Mouse (Mus musculus): ENCODE results near the gene Mri1. TPM values are rescaled to one million over a fixed set of nuclear protein-coding genes. Genes with fewer than 3 reads are reported as not detected.

The Mri1 gene
- total RNA-seq, 1 experiment from 2014 or later: 7.0 TPM

GRCm38 (mm10) chr8:84207811-84208210 lies 49.3 kb downstream of the Mri1 start:
- peak; percentile 29 for ATAC-seq (replicated peaks; ENCODE audit: insufficient number of reproducible peaks, low FRiP score, low TSS enrichment, poor library complexity, severe bottlenecking)

GRCm38 (mm10) chr8:84206666-84207065 lies 50.5 kb downstream of the Mri1 start:
- ATAC-seq (replicated peaks; ENCODE audit: insufficient number of reproducible peaks, low FRiP score, low TSS enrichment, poor library complexity, severe bottlenecking): no peak

- no peak for ATAC-seq (replicated peaks; ENCODE audit: insufficient number of reproducible peaks, low FRiP score, low TSS enrichment, poor library complexity, severe bottlenecking)
Observed at GRCm38 (mm10) chr8:84205073-84205472, 52.1 kb downstream of the Mri1 start.

- ATAC-seq (replicated peaks; ENCODE audit: insufficient number of reproducible peaks, low FRiP score, low TSS enrichment, poor library complexity, severe bottlenecking): peak; percentile 37
Observed at GRCm38 (mm10) chr8:84203975-84204772, 53.0 kb downstream of the Mri1 start.

- peak; percentile 20 for ATAC-seq (replicated peaks; ENCODE audit: insufficient number of reproducible peaks, low FRiP score, low TSS enrichment, poor library complexity, severe bottlenecking)
Observed at GRCm38 (mm10) chr8:84202938-84203917, 53.9 kb downstream of the Mri1 start.

GRCm38 (mm10) chr8:84202466-84202865 lies 54.7 kb downstream of the Mri1 start:
- ATAC-seq (replicated peaks; ENCODE audit: insufficient number of reproducible peaks, low FRiP score, low TSS enrichment, poor library complexity, severe bottlenecking): peak; percentile 30

GRCm38 (mm10) chr8:84201545-84202245 lies 55.4 kb downstream of the Mri1 start:
- no peak for ATAC-seq (replicated peaks; ENCODE audit: insufficient number of reproducible peaks, low FRiP score, low TSS enrichment, poor library complexity, severe bottlenecking)

GRCm38 (mm10) chr8:84200652-84201544 lies 56.2 kb downstream of the Mri1 start:
- no peak for ATAC-seq (replicated peaks; ENCODE audit: insufficient number of reproducible peaks, low FRiP score, low TSS enrichment, poor library complexity, severe bottlenecking)

- no peak for ATAC-seq (replicated peaks; ENCODE audit: insufficient number of reproducible peaks, low FRiP score, low TSS enrichment, poor library complexity, severe bottlenecking)
Observed at GRCm38 (mm10) chr8:84200126-84200555, 57.0 kb downstream of the Mri1 start.

Other genes with a start within 250 kb of the Mri1 start
- gene 2210011C24Rik, start 245.2 kb downstream of the Mri1 start, total RNA-seq (2017): not detected in 3 replicates
- 0.19 to 0.95 TPM in 2 of 3 replicates, not detected in the other for gene Palm3, start 235.9 kb downstream of the Mri1 start, total RNA-seq (2017)
- gene Il27ra, start 214.7 kb downstream of the Mri1 start, total RNA-seq (2017): 7.4 to 27.0 TPM (median 8.4 TPM) in 3 replicates
- gene Rln3, start 212.3 kb downstream of the Mri1 start, total RNA-seq (2017): not detected in 3 replicates
- 2.4 to 3.7 TPM (median 2.6 TPM) in 3 replicates for gene Gm10643, start 192.2 kb downstream of the Mri1 start, total RNA-seq (2017)
- 8.4 to 15.4 TPM (median 10.1 TPM) in 3 replicates for gene Rfx1, start 190.5 kb downstream of the Mri1 start, total RNA-seq (2017)
- gene Dcaf15, start 152.6 kb downstream of the Mri1 start, total RNA-seq (2017): 19.0 to 27.3 TPM (median 24.0 TPM) in 3 replicates
- 0.11 to 0.87 TPM (median 0.57 TPM) in 3 replicates for gene Podnl1, start 131.3 kb downstream of the Mri1 start, total RNA-seq (2017)
- gene Cc2d1a, start 109.4 kb downstream of the Mri1 start, total RNA-seq (2017): 8.7 to 18.5 TPM (median 16.1 TPM) in 3 replicates
- 1.8 to 2.1 TPM in 2 of 3 replicates, not detected in the other for gene 4930432K21Rik, start 109.3 kb downstream of the Mri1 start, total RNA-seq (2017)
- gene Nanos3, start 72.1 kb downstream of the Mri1 start, total RNA-seq (2017): not detected in 3 replicates
- 11.8 to 12.1 TPM (median 11.9 TPM) in 3 replicates for gene Zswim4, start 20.3 kb downstream of the Mri1 start, total RNA-seq (2017)
- 106 to 180 TPM (median 151 TPM) in 3 replicates for gene D8Ertd738e, start 7.6 kb downstream of the Mri1 start, total RNA-seq (2017)
- gene Ccdc130, start 13.1 kb upstream of the Mri1 start, total RNA-seq (2017): 6.4 to 27.2 TPM (median 23.9 TPM) in 3 replicates
- gene Cacna1a, start 131.1 kb upstream of the Mri1 start, total RNA-seq (2017): 0.10 to 0.96 TPM in 2 of 3 replicates, not detected in the other

Measured in monocyte, adult 5-6 weeks (primary cell).